Mouse (Mus musculus) liver, embryonic 14.5 days (tissue): ENCODE data around the gene Thsd4.

Experiments used
- CTCF ChIP-seq: IDR thresholded peaks from 2 replicates; pipeline ENCODE4 v1.5.1; 2016; ENCODE audit warnings: antibody characterized with exemption, low read depth, control low read depth
- EP300 ChIP-seq: IDR thresholded peaks from 2 replicates; pipeline ENCODE4 v1.6.1; 2016; ENCODE audit warnings: antibody characterized with exemption, low read depth

GRCm38 (mm10) chr9:60546169-60546568, 24.3 kb upstream of the Thsd4 start:
- TF ChIP-seq CTCF (no peak), EP300 (no peak)
